Mouse (Mus musculus): ENCODE data around the gene Sertad3. TPM values are rescaled to one million over a fixed set of nuclear protein-coding genes. Genes with fewer than 3 reads are reported as not detected.

Gene Sertad3
- polyA plus RNA-seq, 1 experiment from 2014 or later, result 33.6 TPM

DNA sequence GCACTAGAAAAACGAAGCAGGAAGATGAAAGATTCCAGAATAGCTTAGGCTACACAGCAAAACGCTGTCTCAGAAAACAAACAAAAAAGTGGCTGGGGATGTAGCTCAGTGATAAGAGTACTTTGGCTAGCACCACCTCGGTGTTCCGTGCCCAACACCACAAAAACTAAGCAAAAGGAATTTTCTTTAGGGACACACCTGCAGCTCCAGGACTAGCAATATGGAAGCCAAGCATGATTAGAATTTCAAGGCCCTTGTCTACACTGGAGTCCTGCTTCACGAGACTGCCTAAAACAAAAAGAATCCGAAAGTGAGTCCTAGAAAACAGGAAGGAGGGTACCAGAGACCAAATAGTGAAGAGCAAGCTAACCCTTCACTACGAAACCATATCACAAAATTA, 972 bp upstream of the Sertad3 start:
- no peaks in the 10 kb centered on the region for H3K9me3 ChIP-seq
- no peaks in the 10 kb centered on the region for H3K27me3 ChIP-seq
- peak overlapping the region; percentile 94 for H3K27ac ChIP-seq
- H3K9ac ChIP-seq, result peak overlapping the region; percentile 37; the same call in 1 of the 2 replicates
- 41% methylated on average over 7 of the region's 7 CpGs for WGBS
- peak overlapping the region; percentile 75 for H3K4me3 ChIP-seq
- H3K4me1 ChIP-seq, result peaks cover 17% of the 10 kb centered on the region
- peaks cover 18% of the 10 kb centered on the region for H3K36me3 ChIP-seq
- H3K4me2 ChIP-seq, result peak overlapping the region; percentile 66
- ATAC-seq (ENCODE audit: insufficient number of reproducible peaks, insufficient read depth, low FRiP score, low TSS enrichment, low read depth), result no peak

DNA sequence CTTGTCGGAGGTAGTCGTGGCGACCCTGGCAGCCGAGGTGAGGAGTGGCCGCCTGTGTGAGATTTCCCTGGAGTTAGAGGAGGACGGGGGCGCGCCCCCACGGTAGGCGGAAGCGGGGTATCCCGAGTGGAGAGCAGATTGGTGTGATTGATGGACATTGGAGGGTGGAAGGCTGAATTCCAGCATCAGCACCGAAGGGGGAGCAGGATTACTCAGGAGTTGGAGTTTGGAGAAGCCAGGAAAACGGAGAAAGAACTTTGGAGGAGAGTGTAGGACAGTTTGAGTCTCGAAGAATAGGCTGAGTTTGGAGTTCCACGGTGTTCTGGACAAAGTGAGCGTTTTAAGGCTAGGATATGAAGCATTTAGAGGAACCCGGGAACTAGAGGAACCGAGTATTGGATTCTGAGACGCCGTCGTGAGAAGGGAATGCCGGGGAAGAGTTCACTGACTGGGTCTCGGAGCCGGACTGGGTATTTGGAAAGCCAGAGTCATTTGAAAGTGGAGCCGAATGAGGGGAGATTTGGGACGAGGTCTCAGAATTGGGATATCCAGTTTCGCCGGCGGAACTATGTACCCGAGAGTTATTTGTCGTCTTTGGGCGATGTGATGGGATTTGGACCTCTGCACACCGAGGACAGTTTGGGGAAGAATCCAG, 394 bp downstream of the Sertad3 start:
- no peaks in the 10 kb centered on the region for H3K27me3 ChIP-seq
- peak overlapping the region; percentile 94 for H3K27ac ChIP-seq
- no peaks in the 10 kb centered on the region for H3K9me3 ChIP-seq
- ATAC-seq (ENCODE audit: insufficient number of reproducible peaks, insufficient read depth, low FRiP score, low TSS enrichment, low read depth), result no peak
- H3K36me3 ChIP-seq, result peaks cover 30% of the 10 kb centered on the region
- H3K4me1 ChIP-seq, result peaks cover 27% of the 10 kb centered on the region
- peak overlapping the region; percentile 85 for H3K9ac ChIP-seq
- peak overlapping the region; percentile 66 for H3K4me2 ChIP-seq
- under 1% methylated on average over 34 of the region's 34 CpGs for WGBS
- peak overlapping the region; percentile 75 for H3K4me3 ChIP-seq

DNA sequence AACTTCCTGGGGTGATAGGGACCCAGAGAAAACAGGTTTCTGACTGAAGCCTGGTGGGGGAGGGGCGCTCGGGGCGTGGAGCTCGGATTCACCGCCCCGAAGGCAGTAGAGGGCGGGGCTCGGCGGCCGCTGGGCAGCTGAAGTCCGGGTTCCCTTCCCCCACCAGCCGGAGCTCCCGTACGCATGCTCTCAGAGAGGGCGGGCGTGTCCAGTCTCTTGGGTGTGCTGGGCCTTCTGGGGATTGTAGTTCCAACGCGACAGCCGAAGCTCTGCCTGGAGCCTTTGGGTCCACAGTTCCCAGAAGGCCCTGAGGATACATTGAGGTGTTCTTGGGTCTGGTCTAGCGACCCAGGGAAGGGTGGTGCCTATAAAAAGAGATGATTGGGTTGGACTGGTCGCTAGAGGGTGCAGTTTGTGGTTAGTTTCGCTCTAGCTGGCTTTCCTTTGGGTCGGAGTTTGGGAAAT, 954 bp downstream of the Sertad3 start:
- ATAC-seq (ENCODE audit: insufficient number of reproducible peaks, insufficient read depth, low FRiP score, low TSS enrichment, low read depth), result peak; percentile 86
- H3K27me3 ChIP-seq, result no peaks in the 10 kb centered on the region
- peaks cover 30% of the 10 kb centered on the region for H3K36me3 ChIP-seq
- H3K27ac ChIP-seq, result peak overlapping the region; percentile 94
- H3K4me3 ChIP-seq, result peak overlapping the region; percentile 75
- H3K4me2 ChIP-seq, result peak overlapping the region; percentile 66
- WGBS, result under 1% methylated on average over 23 of the region's 23 CpGs
- H3K9ac ChIP-seq, result peak overlapping the region; percentile 85
- H3K9me3 ChIP-seq, result no peaks in the 10 kb centered on the region
- H3K4me1 ChIP-seq, result peaks cover 27% of the 10 kb centered on the region

DNA sequence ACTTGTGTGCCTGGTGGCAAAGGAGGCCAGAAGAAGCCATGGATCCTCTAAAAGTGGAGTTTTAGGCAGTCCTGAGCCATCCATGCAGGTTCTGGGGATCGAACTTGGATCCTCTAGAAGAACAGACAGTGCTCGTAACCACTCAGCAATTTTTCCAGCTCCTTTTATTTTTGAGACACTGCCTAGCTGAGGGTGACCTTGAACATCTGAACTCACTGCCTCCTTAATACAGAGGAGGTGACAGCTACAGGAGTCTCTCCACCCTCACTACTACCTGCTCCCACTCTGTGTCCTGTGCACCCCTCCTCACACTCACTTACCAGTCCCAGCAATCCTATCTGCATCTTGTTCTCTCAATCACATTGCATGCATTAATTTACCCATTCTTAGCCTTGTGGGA, 2.0 kb downstream of the Sertad3 start:
- Histone ChIP-seq H3K27me3 (no peaks in the 10 kb centered on the region), H3K4me3 (peak overlapping the region; percentile 75; the same call in 1 of the 2 replicates), H3K4me2 (peak overlapping the region; percentile 66), H3K27ac (0 out of 2 replicates have a peak overlapping the region, but pooled peaks have one; percentile 94), H3K9ac (no peak overlapping the region), H3K9me3 (no peaks in the 10 kb centered on the region), H3K4me1 (peaks cover 29% of the 10 kb centered on the region), H3K36me3 (peaks cover 30% of the 10 kb centered on the region)
- ATAC-seq (ENCODE audit: insufficient number of reproducible peaks, insufficient read depth, low FRiP score, low TSS enrichment, low read depth), result no peak
- 83% methylated on average over 2 of the region's 2 CpGs for WGBS

DNA sequence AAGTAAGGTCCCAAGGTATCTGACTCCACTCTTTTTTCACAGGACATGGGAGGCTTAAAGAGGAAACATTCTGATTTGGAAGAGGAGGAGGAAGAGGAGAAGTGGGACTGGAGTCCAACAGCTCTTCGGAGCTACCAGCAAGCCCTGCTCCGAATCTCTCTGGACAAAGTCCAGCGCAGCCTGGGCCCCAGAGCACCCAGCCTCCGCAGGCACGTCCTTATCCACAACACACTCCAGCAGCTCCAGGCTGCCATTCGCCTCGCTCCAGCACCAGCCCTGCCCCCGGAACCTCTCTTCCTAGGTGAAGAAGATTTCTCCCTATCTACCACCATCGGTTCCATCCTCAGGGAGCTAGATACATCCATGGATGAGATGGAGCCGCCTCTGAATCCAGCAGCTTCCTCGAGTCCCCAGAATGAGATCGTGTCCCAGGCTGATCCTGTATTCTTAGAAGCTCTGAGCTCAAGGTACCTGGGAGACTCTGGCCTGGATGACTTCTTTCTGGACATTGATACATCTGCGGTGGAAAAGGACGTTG, 2.6 kb downstream of the Sertad3 start:
- H3K4me1 ChIP-seq, result peaks cover 34% of the 10 kb centered on the region
- H3K27me3 ChIP-seq, result no peaks in the 10 kb centered on the region
- H3K9me3 ChIP-seq, result no peaks in the 10 kb centered on the region
- ATAC-seq (ENCODE audit: insufficient number of reproducible peaks, insufficient read depth, low FRiP score, low TSS enrichment, low read depth), result no peak
- WGBS, result 96% methylated on average over 14 of the region's 14 CpGs
- no peak overlapping the region for H3K27ac ChIP-seq
- H3K9ac ChIP-seq, result no peak overlapping the region
- H3K4me3 ChIP-seq, result no peak overlapping the region
- peaks cover 30% of the 10 kb centered on the region for H3K36me3 ChIP-seq
- H3K4me2 ChIP-seq, result 0 out of 2 replicates have a peak overlapping the region, but pooled peaks have one; percentile 1

DNA sequence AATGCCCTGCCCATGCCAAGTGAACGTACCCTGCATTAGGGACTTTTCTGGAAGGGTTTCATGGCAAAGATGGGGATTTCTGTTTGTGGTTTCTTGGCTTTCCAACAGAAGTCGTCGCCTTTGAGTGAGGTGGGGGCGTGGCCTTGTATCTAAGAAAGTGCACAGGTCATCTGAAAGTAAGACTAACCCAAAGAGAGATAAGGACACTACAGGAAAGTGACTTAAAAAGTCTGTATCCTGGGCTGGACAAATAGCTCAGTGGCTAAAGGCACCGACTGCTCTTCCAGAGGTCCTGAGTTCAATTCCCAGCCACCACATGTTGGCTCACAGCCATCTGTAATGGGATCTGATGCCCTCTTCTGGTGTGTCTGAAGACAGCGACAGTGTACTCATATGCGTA, 5.0 kb downstream of the Sertad3 start:
- Histone ChIP-seq H3K27ac (no peak overlapping the region), H3K9me3 (no peaks in the 10 kb centered on the region), H3K4me1 (peaks cover 40% of the 10 kb centered on the region), H3K4me3 (no peak overlapping the region), H3K4me2 (no peak overlapping the region), H3K9ac (no peak overlapping the region), H3K27me3 (no peaks in the 10 kb centered on the region), H3K36me3 (peaks cover 30% of the 10 kb centered on the region)
- no peak for ATAC-seq (ENCODE audit: insufficient number of reproducible peaks, insufficient read depth, low FRiP score, low TSS enrichment, low read depth)
- WGBS, result 78% methylated on average over 7 of the region's 7 CpGs

DNA sequence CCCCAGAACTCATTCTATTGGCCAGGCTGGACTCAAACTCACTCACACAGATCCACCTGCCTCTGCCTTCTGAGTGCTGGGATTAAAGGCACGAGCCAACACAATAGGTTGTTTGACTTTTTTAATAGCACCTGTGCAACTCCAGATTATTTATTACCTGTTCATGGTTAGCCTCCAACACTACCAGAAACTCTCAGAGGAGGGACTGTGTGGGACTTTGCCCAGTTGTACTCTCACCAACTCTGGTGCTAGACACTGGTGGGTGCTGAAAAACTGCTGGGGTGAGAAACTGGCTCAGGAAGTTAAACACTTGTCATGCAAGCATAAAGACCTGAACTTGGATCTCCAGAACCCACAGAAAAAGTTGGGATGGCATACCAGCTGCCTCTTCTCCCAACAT, 6.2 kb downstream of the Sertad3 start:
- H3K9ac ChIP-seq, result no peak overlapping the region
- peaks cover 40% of the 10 kb centered on the region for H3K4me1 ChIP-seq
- no peaks in the 10 kb centered on the region for H3K9me3 ChIP-seq
- no peak overlapping the region for H3K4me2 ChIP-seq
- ATAC-seq (ENCODE audit: insufficient number of reproducible peaks, insufficient read depth, low FRiP score, low TSS enrichment, low read depth), result no peak
- 74% methylated on average over 1 of the region's 1 CpGs for WGBS
- H3K27me3 ChIP-seq, result no peaks in the 10 kb centered on the region
- no peak overlapping the region for H3K4me3 ChIP-seq
- H3K36me3 ChIP-seq, result peaks cover 30% of the 10 kb centered on the region
- 0 out of 2 replicates have a peak overlapping the region, but pooled peaks have one; percentile 88 for H3K27ac ChIP-seq

DNA sequence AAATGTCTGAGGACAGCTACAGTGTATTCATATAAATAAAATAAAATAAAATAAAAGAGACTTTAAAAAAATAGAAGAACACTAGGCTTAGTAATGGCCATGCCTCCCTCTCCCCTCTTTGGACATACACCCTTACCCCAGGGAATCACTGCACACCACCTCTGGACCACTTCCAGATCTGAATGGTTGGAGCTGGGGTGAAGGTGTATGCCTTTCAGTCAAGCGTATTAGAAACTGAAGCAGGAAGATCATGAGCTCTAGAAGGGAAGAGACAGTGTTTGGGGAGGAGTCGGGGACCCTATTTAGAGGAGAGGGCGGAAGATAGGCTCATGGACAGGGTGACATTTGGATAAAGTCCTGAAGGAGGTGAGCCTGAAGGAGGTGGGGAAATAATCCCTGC, 6.9 kb downstream of the Sertad3 start:
- Histone ChIP-seq H3K4me1 (peaks cover 35% of the 10 kb centered on the region), H3K36me3 (peaks cover 30% of the 10 kb centered on the region), H3K9ac (0 out of 2 replicates have a peak overlapping the region, but pooled peaks have one; percentile 62), H3K9me3 (no peaks in the 10 kb centered on the region), H3K27ac (peak overlapping the region; percentile 88), H3K4me3 (peak overlapping the region; percentile 42; the same call in 1 of the 2 replicates), H3K27me3 (no peaks in the 10 kb centered on the region), H3K4me2 (peak overlapping the region; percentile 64)
- ATAC-seq (ENCODE audit: insufficient number of reproducible peaks, insufficient read depth, low FRiP score, low TSS enrichment, low read depth), result no peak
- 65% methylated on average over 3 of the region's 3 CpGs for WGBS

DNA sequence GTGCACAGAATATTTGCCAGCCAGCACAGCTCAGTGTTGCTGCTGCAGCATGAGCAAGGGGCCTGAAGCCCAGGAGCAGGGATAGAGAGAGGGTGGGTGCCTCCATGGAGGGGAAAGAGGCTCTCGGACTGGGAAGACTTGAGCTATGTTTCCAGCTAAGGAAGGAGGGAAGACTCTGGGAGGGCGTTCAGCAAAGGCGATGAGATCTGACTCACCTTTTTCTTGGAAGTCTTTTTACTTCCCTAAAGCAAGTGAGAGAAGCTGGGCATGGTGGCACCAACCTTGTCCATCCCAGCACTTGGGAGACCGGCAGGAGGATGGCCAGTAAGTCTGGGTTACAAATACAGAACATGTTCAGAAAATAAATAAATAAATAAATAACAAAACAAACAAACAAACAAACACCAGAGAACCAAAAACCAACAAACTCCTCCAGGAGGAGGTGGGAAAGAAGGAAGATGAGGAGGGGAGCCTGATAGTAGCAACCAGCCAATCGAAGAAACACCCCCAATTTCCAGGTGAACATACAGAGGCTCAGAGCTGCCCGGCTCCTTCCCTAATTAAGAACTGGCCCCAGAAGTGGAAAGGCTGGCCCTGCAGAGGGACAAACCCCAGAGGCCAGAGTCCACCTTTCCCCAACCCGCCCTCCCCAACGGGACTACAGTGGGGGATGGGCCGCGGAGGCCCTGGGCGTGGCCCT, 7.5 kb downstream of the Sertad3 start:
- H3K9ac ChIP-seq, result peak overlapping the region; percentile 62
- H3K4me3 ChIP-seq, result peak overlapping the region; percentile 42
- H3K4me1 ChIP-seq, result peaks cover 35% of the 10 kb centered on the region
- no peak for ATAC-seq (ENCODE audit: insufficient number of reproducible peaks, insufficient read depth, low FRiP score, low TSS enrichment, low read depth)
- WGBS, result 7% methylated on average over 11 of the region's 11 CpGs
- H3K9me3 ChIP-seq, result no peaks in the 10 kb centered on the region
- peaks cover 26% of the 10 kb centered on the region for H3K36me3 ChIP-seq
- H3K27ac ChIP-seq, result peak overlapping the region; percentile 88
- peak overlapping the region; percentile 64 for H3K4me2 ChIP-seq
- H3K27me3 ChIP-seq, result no peaks in the 10 kb centered on the region

DNA sequence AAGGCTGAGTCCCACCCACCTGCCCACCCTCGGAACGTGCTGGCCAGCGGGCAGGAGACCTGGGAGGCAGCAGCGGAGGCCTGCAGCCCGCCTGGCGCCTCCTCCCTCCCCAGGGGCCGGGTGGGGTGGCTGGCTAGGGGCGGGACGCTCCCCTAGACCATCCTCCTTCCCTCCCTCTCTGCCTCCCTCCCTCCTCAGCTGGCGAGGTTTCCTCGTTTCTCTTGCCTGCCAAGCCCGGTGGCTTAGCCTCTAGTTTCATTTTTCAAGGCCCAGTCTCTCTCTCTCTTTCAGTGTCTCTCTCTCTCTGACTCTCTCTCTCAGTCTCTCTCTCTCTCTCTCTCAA, 8.0 kb downstream of the Sertad3 start:
- 0% methylated on average over 11 of the region's 12 CpGs for WGBS
- Histone ChIP-seq H3K4me2 (peak overlapping the region; percentile 64), H3K36me3 (peaks cover 20% of the 10 kb centered on the region)

DNA sequence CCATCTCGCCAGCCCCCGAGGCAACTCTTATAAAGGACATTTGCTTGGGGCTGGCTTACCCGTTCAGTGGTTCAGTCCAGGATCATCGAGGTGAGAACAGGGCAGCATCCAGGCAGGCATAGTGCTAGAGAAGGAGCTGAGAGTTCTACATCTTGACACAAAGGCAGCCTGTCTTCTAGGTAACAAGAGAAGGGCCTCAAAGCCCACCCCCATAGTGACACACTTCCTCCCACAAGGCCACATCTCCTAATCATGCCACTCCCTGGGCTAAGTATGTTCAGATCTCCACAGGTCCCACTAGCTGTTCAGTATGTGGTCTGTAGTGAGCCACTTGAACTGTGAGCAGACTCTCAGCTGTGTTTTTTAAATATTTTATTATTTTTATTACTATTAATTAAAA, 10.3 kb downstream of the Sertad3 start:
- Histone ChIP-seq H3K4me2 (no peak overlapping the region), H3K9ac (no peak overlapping the region), H3K36me3 (peaks cover 3% of the 10 kb centered on the region), H3K4me1 (peaks cover 37% of the 10 kb centered on the region), H3K27ac (no peak overlapping the region), H3K9me3 (no peaks in the 10 kb centered on the region), H3K27me3 (no peaks in the 10 kb centered on the region), H3K4me3 (no peak overlapping the region)
- no peak for ATAC-seq (ENCODE audit: insufficient number of reproducible peaks, insufficient read depth, low FRiP score, low TSS enrichment, low read depth)
- 78% methylated on average over 4 of the region's 4 CpGs for WGBS

More for the DNA sequence above, 8.0 kb downstream of the Sertad3 start:
- peaks cover 35% of the 10 kb centered on the region for H3K4me1 ChIP-seq
- peak overlapping the region; percentile 62 for H3K9ac ChIP-seq
- no peaks in the 10 kb centered on the region for H3K9me3 ChIP-seq
- peak overlapping the region; percentile 42 for H3K4me3 ChIP-seq
- peak; percentile 86 for ATAC-seq (ENCODE audit: insufficient number of reproducible peaks, insufficient read depth, low FRiP score, low TSS enrichment, low read depth)
- H3K27ac ChIP-seq, result peak overlapping the region; percentile 88
- no peaks in the 10 kb centered on the region for H3K27me3 ChIP-seq

Data from embryonic facial prominence, embryonic 13.5 days (tissue).